Mouse (Mus musculus) lung, postnatal 10 days (tissue): Measurements from ENCODE around the gene Pmf1.
"Not testable (repeated sequence)": the region's sequence is repeated elsewhere in the genome, so short reads cannot be mapped to it uniquely, and the experiment has no call there.

ENCODE experiments used
- DNase-seq: peaks from one replicate; pipeline ENCODE4 v3.0.0; 2021

The Pmf1 gene

GRCm38 (mm10) chr3:88393776-88394375 lies 16.3 kb downstream of the Pmf1 start:
- no peak for DNase-seq

GRCm38 (mm10) chr3:88384364-88384763 lies 25.8 kb downstream of the Pmf1 start, which contains the start of gene Bglap:
Gene Bglap, minus strand, starts transcription at chr3:88384464.
- DNase-seq, result no peak

GRCm38 (mm10) chr3:88382383-88382782 lies 27.7 kb downstream of the Pmf1 start:
- DNase-seq, result not testable (repeated sequence)

- DNase-seq, result peak; percentile 54
Observed at GRCm38 (mm10) chr3:88381389-88382315, 28.5 kb downstream of the Pmf1 start.

GRCm38 (mm10) chr3:88378599-88378998 lies 31.5 kb downstream of the Pmf1 start, which contains the start of gene Bglap2:
Gene Bglap2, minus strand, starts transcription at chr3:88378699.
- not testable (repeated sequence) for DNase-seq

- not testable (repeated sequence) for DNase-seq
Observed at GRCm38 (mm10) chr3:88376644-88377043, 33.5 kb downstream of the Pmf1 start.

GRCm38 (mm10) chr3:88375750-88376626 lies 34.1 kb downstream of the Pmf1 start:
- peak; percentile 43 for DNase-seq

GRCm38 (mm10) chr3:88372643-88373042 lies 37.5 kb downstream of the Pmf1 start, which contains the start of gene Bglap3:
Gene Bglap3, minus strand, starts transcription at chr3:88372743.
- not testable (repeated sequence) for DNase-seq

- not testable (repeated sequence) for DNase-seq
Observed at GRCm38 (mm10) chr3:88368511-88368910, 41.6 kb downstream of the Pmf1 start.

- not testable (repeated sequence) for DNase-seq
Observed at GRCm38 (mm10) chr3:88367517-88367916, 42.6 kb downstream of the Pmf1 start.

- peak; percentile 65 for DNase-seq
Observed at GRCm38 (mm10) chr3:88366830-88367428, 43.2 kb downstream of the Pmf1 start.

- DNase-seq, result no peak
Observed at GRCm38 (mm10) chr3:88365705-88366361, 44.3 kb downstream of the Pmf1 start.

GRCm38 (mm10) chr3:88364337-88364736 lies 45.8 kb downstream of the Pmf1 start, which contains the start of gene Paqr6:
Gene Paqr6, plus strand, starts transcription at chr3:88364584.
- DNase-seq, result peak; percentile 93

GRCm38 (mm10) chr3:88363700-88364099 lies 46.4 kb downstream of the Pmf1 start:
- DNase-seq, result peak; percentile 51

- DNase-seq, result no peak
Observed at GRCm38 (mm10) chr3:88361612-88362313, 48.4 kb downstream of the Pmf1 start.

GRCm38 (mm10) chr3:88361096-88361495 lies 49.0 kb downstream of the Pmf1 start:
- DNase-seq, result no peak

GRCm38 (mm10) chr3:88359989-88360388 lies 50.1 kb downstream of the Pmf1 start:
- no peak for DNase-seq

GRCm38 (mm10) chr3:88359584-88359983 lies 50.5 kb downstream of the Pmf1 start:
- no peak for DNase-seq

GRCm38 (mm10) chr3:88354396-88355165 lies 55.5 kb downstream of the Pmf1 start:
- no peak for DNase-seq

- DNase-seq, result no peak
Observed at GRCm38 (mm10) chr3:88352907-88353306, 57.2 kb downstream of the Pmf1 start.
